Mouse (Mus musculus): Measurements from ENCODE around the gene Cdc42bpa. TPM values are rescaled to one million over a fixed set of nuclear protein-coding genes. Genes with fewer than 3 reads are reported as not detected.
"Not testable (repeated sequence)": the region's sequence is repeated elsewhere in the genome, so short reads cannot be mapped to it uniquely, and the experiment has no call there.

Gene Cdc42bpa
- polyA plus RNA-seq, 1 experiment from 2014 or later, result 14.9 TPM

- Histone ChIP-seq H3K9me3 (ENCODE audit: low read depth, low read length) (no peaks in the 10 kb centered on the region), H3K27me3 (ENCODE audit: insufficient read depth, low read length) (no peaks in the 10 kb centered on the region), H3K36me3 (ENCODE audit: insufficient read depth) (no peaks in the 10 kb centered on the region), H3K27ac (ENCODE audit: low read depth) (no peak overlapping the region), H3K4me1 (ENCODE audit: insufficient read depth) (no peaks in the 10 kb centered on the region), H3K4me2 (no peak overlapping the region), H3K4me3 (ENCODE audit: low read depth, low read length) (no peak overlapping the region), H3K9ac (no peak overlapping the region)
- DNase-seq, result no peak
- no peak for ATAC-seq (ENCODE audit: insufficient read depth)
- TF ChIP-seq CTCF (IDR thresholded peaks at IDR 0.05; ENCODE audit: low read depth), result no peak
Observed at GRCm38 (mm10) chr1:180008057-180008456, 47.8 kb downstream of the Cdc42bpa start.

- TF ChIP-seq CTCF (IDR thresholded peaks at IDR 0.05; ENCODE audit: low read depth), result no peak
- H3K27ac ChIP-seq (ENCODE audit: low read depth), result no peak overlapping the region
- ATAC-seq (ENCODE audit: insufficient read depth) (no peak), DNase-seq (no peak)
- H3K9ac ChIP-seq, result no peak overlapping the region
- H3K4me3 ChIP-seq (ENCODE audit: low read depth, low read length), result no peak overlapping the region
- H3K9me3 ChIP-seq (ENCODE audit: low read depth, low read length), result no peaks in the 10 kb centered on the region
- no peaks in the 10 kb centered on the region for H3K4me1 ChIP-seq (ENCODE audit: insufficient read depth)
- WGBS, result 70% methylated on average over 4 of the region's 4 CpGs
- no peak overlapping the region for H3K4me2 ChIP-seq
- no peaks in the 10 kb centered on the region for H3K36me3 ChIP-seq (ENCODE audit: insufficient read depth)
- H3K27me3 ChIP-seq (ENCODE audit: insufficient read depth, low read length), result no peaks in the 10 kb centered on the region
Observed at GRCm38 (mm10) chr1:180013479-180013878, 53.2 kb downstream of the Cdc42bpa start.

- no peaks in the 10 kb centered on the region for H3K36me3 ChIP-seq (ENCODE audit: insufficient read depth)
- TF ChIP-seq CTCF (IDR thresholded peaks at IDR 0.05; ENCODE audit: low read depth), result no peak
- H3K4me1 ChIP-seq (ENCODE audit: insufficient read depth), result 0 out of 2 replicates have a peak, but pooled peaks cover 2% of the 10 kb centered on the region
- H3K4me2 ChIP-seq, result no peak overlapping the region
- H3K9me3 ChIP-seq (ENCODE audit: low read depth, low read length), result no peaks in the 10 kb centered on the region
- no peak overlapping the region for H3K9ac ChIP-seq
- WGBS, result 67% methylated on average over 2 of the region's 2 CpGs
- ATAC-seq (ENCODE audit: insufficient read depth) (no peak), DNase-seq (no peak)
- H3K27ac ChIP-seq (ENCODE audit: low read depth), result no peak overlapping the region
- H3K4me3 ChIP-seq (ENCODE audit: low read depth, low read length), result no peak overlapping the region
- no peaks in the 10 kb centered on the region for H3K27me3 ChIP-seq (ENCODE audit: insufficient read depth, low read length)
Observed at GRCm38 (mm10) chr1:180018218-180018617, 57.9 kb downstream of the Cdc42bpa start.

DNA sequence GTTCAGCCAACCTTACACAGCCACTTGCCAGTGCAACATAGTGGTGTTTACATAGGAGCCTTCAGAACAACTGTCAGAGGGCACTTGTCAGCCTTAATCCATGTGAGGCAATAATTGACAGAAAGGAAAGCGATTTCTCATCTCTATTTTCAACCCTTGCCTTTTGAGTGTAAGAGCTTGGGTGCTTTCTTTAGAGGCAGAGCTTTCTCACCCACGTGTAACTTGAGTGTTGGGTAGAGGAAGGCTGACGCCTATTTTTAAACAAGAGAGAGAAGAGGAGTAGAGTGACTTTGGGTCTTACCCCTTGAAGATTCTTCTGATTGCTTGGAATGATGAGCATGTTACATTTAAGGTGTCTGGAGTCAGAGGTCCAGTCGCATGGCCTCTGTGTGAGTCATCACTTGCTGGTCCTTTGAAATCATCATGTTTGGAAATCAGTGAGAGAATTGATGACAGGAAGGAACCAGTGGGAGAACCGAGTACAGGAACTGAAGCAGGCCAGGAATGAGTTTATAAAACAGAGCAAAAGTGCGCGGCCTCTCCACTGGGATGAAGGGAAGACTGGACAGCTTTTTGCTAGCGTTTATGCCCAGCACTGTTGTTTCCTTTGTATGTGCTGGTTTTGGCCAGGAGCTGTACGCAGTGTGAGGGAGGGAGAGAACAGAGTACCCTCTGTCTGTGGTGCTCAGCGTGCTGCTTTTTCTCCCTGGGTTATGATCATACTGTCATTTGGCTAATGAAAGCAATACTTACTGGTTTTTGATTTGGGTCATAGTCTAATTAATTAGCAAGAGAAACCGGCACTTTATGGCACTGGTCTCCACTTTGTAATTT is 61.4 kb downstream of the Cdc42bpa start:
- ATAC-seq (ENCODE audit: insufficient read depth) (no peak), DNase-seq (peak; percentile 20)
- Histone ChIP-seq H3K27me3 (ENCODE audit: insufficient read depth, low read length) (no peaks in the 10 kb centered on the region), H3K9ac (no peak overlapping the region), H3K9me3 (ENCODE audit: low read depth, low read length) (no peaks in the 10 kb centered on the region), H3K4me3 (ENCODE audit: low read depth, low read length) (no peak overlapping the region), H3K27ac (ENCODE audit: low read depth) (no peak overlapping the region), H3K4me2 (no peak overlapping the region), H3K36me3 (ENCODE audit: insufficient read depth) (no peaks in the 10 kb centered on the region), H3K4me1 (ENCODE audit: insufficient read depth) (0 out of 2 replicates have a peak, but pooled peaks cover 2% of the 10 kb centered on the region)
- WGBS, result 41% methylated on average over 11 of the region's 11 CpGs
- no peak for TF ChIP-seq CTCF (IDR thresholded peaks at IDR 0.05; ENCODE audit: low read depth)

DNA sequence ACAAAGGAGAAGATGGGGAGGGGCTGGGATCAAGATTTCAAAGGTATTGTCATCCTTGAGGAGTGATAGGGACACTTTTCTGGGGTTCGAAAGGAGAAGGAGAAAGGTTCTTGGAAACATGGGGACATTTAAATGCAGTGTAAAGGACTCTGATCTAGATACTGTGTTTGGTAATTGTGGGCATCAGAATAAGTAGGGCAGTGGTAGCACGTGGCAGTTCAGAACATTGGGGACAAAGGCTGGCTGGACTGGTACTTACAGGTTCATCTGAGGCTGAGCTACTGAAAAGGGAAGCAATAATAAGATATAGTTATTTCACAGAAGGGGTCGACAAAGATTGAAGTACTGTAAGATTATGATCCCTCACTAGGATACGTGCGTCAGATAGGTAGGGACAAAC is 63.2 kb downstream of the Cdc42bpa start:
- H3K9me3 ChIP-seq (ENCODE audit: low read depth, low read length), result no peaks in the 10 kb centered on the region
- H3K4me3 ChIP-seq (ENCODE audit: low read depth, low read length), result no peak overlapping the region
- DNase-seq, result no peak
- no peak overlapping the region for H3K4me2 ChIP-seq
- H3K36me3 ChIP-seq (ENCODE audit: insufficient read depth), result no peaks in the 10 kb centered on the region
- no peak overlapping the region for H3K27ac ChIP-seq (ENCODE audit: low read depth)
- ATAC-seq (ENCODE audit: insufficient read depth), result no peak
- WGBS, result 76% methylated on average over 5 of the region's 5 CpGs
- no peak overlapping the region for H3K9ac ChIP-seq
- no peak for TF ChIP-seq CTCF (IDR thresholded peaks at IDR 0.05; ENCODE audit: low read depth)
- 0 out of 2 replicates have a peak, but pooled peaks cover 2% of the 10 kb centered on the region for H3K4me1 ChIP-seq (ENCODE audit: insufficient read depth)
- H3K27me3 ChIP-seq (ENCODE audit: insufficient read depth, low read length), result no peaks in the 10 kb centered on the region

GRCm38 (mm10) chr1:180029863-180030262 is 69.6 kb downstream of the Cdc42bpa start:
- H3K4me2 ChIP-seq; ATAC-seq (ENCODE audit: insufficient read depth); H3K4me1 ChIP-seq (ENCODE audit: insufficient read depth); H3K4me3 ChIP-seq (ENCODE audit: low read depth, low read length); H3K9me3 ChIP-seq (ENCODE audit: low read depth, low read length); DNase-seq; H3K9ac ChIP-seq; H3K36me3 ChIP-seq (ENCODE audit: insufficient read depth); H3K27ac ChIP-seq (ENCODE audit: low read depth); H3K27me3 ChIP-seq (ENCODE audit: insufficient read depth, low read length): not testable (repeated sequence)
- WGBS, result 91% methylated on average over 5 of the region's 5 CpGs

DNA sequence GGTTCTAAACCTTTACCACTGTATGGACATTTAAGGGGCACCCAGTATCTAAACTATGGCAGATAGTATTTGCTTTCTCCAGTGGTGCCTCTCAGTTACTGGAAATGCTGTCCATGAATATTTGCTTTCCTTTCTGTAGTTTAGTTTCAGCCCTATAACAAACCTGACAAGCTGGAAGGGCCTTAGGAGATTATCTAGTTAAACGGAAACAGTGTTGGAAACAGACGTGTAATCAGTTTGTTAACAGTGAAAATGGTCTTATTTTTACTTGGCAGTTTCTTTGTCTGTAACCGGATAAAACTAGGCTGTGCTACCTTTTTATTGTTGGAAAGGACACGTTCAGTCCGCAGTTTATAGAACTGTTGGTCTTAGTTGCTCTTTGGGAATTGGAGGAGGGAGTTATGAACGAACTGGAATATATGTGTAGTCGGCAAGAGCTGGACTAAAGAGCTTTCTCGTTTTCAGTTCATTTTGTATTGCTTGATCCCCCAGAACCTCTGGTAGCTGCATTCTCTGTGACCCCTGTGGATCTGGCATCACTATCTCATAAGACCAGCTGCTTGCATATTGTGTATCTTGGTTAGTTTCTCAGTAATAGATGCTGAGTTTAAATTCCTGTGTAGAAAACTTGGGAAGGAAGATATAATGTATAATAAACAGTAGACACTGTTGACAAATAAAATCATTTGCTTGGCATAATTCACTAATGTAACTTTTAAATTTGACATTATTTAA is 70.5 kb downstream of the Cdc42bpa start:
- ATAC-seq (ENCODE audit: insufficient read depth) (no peak), DNase-seq (no peak)
- H3K9ac ChIP-seq, result no peak overlapping the region
- H3K27ac ChIP-seq (ENCODE audit: low read depth), result no peak overlapping the region
- H3K4me2 ChIP-seq, result no peak overlapping the region
- no peaks in the 10 kb centered on the region for H3K4me1 ChIP-seq (ENCODE audit: insufficient read depth)
- 79% methylated on average over 8 of the region's 8 CpGs for WGBS
- no peak overlapping the region for H3K4me3 ChIP-seq (ENCODE audit: low read depth, low read length)
- no peaks in the 10 kb centered on the region for H3K36me3 ChIP-seq (ENCODE audit: insufficient read depth)
- no peak for TF ChIP-seq CTCF (IDR thresholded peaks at IDR 0.05; ENCODE audit: low read depth)
- no peaks in the 10 kb centered on the region for H3K9me3 ChIP-seq (ENCODE audit: low read depth, low read length)
- no peaks in the 10 kb centered on the region for H3K27me3 ChIP-seq (ENCODE audit: insufficient read depth, low read length)

Measured in lung, embryonic 14.5 days (tissue).